Mouse (Mus musculus) lung, postnatal 0 days (tissue): ENCODE data around the gene Lgsn. TPM values are rescaled to one million over a fixed set of nuclear protein-coding genes. Genes with fewer than 3 reads are reported as not detected.

Source experiments
- ATAC-seq: fragments of 200-750 bp; cut with Nextera tagmentation; 2 replicates; pipeline ENCODE4 v1.8.0; 2017; ENCODE audit warnings: moderate library complexity
- DNase-seq: peaks from one replicate; pipeline ENCODE4 v3.0.0-alpha.2; 2016; ENCODE audit warnings: low spot score
- H3K27ac ChIP-seq: fragments of 300-500 bp; sonication (generic); 2 replicates; pipeline ENCODE4 v1.5.1; 2014; ENCODE audit warnings: antibody characterized with exemption, mild to moderate bottlenecking, low read length, mixed read lengths
- H3K27me3 ChIP-seq: fragments of 300-500 bp; sonication (generic); replicated peaks from 2 replicates; pipeline ENCODE4 v1.6.1; 2014; ENCODE audit warnings: low read length, mixed read lengths; ENCODE audit not compliant: insufficient read depth
- H3K36me3 ChIP-seq: fragments of 300-500 bp; sonication (generic); 2 replicates; pipeline ENCODE4 v1.6.1; 2014; ENCODE audit warnings: low read length, mixed read lengths; ENCODE audit not compliant: insufficient read depth
- H3K4me1 ChIP-seq: fragments of 300-500 bp; sonication (generic); 2 replicates; pipeline ENCODE4 v1.6.1; 2014; ENCODE audit warnings: antibody characterized with exemption, low read depth, low read length, mixed read lengths; ENCODE audit not compliant: insufficient read depth
- H3K4me2 ChIP-seq: fragments of 300-500 bp; sonication (generic); replicated peaks from 2 replicates; pipeline ENCODE4 v1.6.1; 2014; ENCODE audit warnings: low read depth, mild to moderate bottlenecking, low read length, moderate library complexity, mixed read lengths
- H3K4me3 ChIP-seq: fragments of 300-500 bp; sonication (generic); 2 replicates; pipeline ENCODE4 v1.5.1; 2014; ENCODE audit warnings: low read depth, low read length
- H3K9ac ChIP-seq: fragments of 300-500 bp; sonication (generic); replicated peaks from 2 replicates; pipeline ENCODE4 v1.6.1; 2014; ENCODE audit warnings: low read depth, mild to moderate bottlenecking
- H3K9me3 ChIP-seq: fragments of 300-500 bp; sonication (generic); 2 replicates; pipeline ENCODE4 v1.6.1; 2016; ENCODE audit warnings: low read length, mixed read lengths
- CTCF ChIP-seq: IDR thresholded peaks from 2 replicates; pipeline ENCODE4 v1.5.1; 2016; ENCODE audit warnings: antibody characterized with exemption, mild to moderate bottlenecking
- EP300 ChIP-seq: IDR thresholded peaks from 2 replicates; pipeline ENCODE4 v1.6.1; 2016; ENCODE audit warnings: antibody characterized with exemption, mild to moderate bottlenecking, control low read depth
- WGBS: fragments of 180-500 bp; shearing (Covaris S2); extraction: QIAGEN DNeasy Blood & Tissue Kit; methylation state at CpG from one replicate; pipeline ENCODE4 v1.1.7; 2014; 5-methylcytosine and 5-hydroxymethylcytosine counted together
- polyA plus RNA-seq: library from polyadenylated mRNA; unstranded; fragments of >200 nt; fragmentation: Nextera tagmentation; extraction: Ambion mirVana; gene quantifications from 2 replicates; pipeline ENCODE4 v1.2.1, GENCODE M21; 2015

Lgsn gene
- polyA plus RNA-seq, 1 experiment from 2014 or later, result not detected

DNA sequence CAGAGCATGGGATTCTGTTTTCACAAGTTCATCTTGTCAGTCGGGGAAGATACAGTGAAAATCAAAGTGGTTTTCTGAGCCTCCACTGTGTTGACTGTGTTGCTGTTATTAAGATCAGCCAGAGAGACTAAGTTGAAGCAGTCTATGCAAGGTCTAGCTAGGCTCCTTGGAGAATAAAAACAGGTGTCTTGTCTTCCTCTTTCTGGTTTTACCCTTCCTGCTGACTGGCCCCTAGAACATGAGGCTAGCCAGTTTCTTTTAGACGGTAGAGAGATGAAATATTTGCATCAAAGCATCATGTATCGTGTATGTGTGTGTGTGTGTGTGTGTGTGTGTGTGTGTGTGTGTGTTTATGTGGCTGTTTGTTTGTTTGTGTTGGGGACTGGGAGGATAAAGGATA, 29.6 kb downstream of the Lgsn start:
- TF ChIP-seq CTCF, result no peak
- TF ChIP-seq EP300, result no peak
- 64% methylated on average over 3 of the region's 3 CpGs for WGBS
- no peaks in the 10 kb centered on the region for H3K36me3 ChIP-seq
- no peak overlapping the region for H3K4me3 ChIP-seq
- H3K27ac ChIP-seq, result no peak overlapping the region
- H3K4me1 ChIP-seq, result no peaks in the 10 kb centered on the region
- no peak overlapping the region for H3K4me2 ChIP-seq
- H3K9ac ChIP-seq, result no peak overlapping the region
- DNase-seq (no peak), ATAC-seq (no peak)
- H3K27me3 ChIP-seq, result no peaks in the 10 kb centered on the region
- H3K9me3 ChIP-seq, result no peaks in the 10 kb centered on the region

DNA sequence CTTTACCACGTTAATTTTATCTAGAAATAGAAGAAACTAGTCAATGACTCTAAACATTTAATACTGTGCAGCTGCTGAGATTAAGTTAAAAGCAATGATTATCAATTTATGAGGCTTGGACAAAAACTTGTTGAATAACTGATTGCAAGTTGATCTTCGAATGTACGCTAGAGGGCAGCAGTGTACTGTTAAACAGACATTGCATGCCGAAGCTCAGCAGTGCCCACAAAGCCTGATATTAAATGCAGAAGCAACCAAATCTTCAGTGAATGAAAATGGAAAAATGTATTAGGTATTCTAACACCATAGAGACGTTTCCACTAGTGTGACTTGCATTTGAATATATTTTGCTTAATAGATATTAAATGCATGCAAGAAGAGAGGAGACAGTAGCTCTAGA, 33.9 kb downstream of the Lgsn start:
- no peak overlapping the region for H3K4me3 ChIP-seq
- WGBS, result 2% methylated on average over 5 of the region's 5 CpGs
- no peaks in the 10 kb centered on the region for H3K4me1 ChIP-seq
- H3K27me3 ChIP-seq, result no peaks in the 10 kb centered on the region
- H3K4me2 ChIP-seq, result no peak overlapping the region
- no peak overlapping the region for H3K27ac ChIP-seq
- ATAC-seq, result no peak
- H3K9me3 ChIP-seq, result no peaks in the 10 kb centered on the region
- TF ChIP-seq EP300, result no peak
- TF ChIP-seq CTCF, result peak; percentile 78
- DNase-seq, result peak; percentile 72
- H3K9ac ChIP-seq, result no peak overlapping the region
- no peaks in the 10 kb centered on the region for H3K36me3 ChIP-seq

DNA sequence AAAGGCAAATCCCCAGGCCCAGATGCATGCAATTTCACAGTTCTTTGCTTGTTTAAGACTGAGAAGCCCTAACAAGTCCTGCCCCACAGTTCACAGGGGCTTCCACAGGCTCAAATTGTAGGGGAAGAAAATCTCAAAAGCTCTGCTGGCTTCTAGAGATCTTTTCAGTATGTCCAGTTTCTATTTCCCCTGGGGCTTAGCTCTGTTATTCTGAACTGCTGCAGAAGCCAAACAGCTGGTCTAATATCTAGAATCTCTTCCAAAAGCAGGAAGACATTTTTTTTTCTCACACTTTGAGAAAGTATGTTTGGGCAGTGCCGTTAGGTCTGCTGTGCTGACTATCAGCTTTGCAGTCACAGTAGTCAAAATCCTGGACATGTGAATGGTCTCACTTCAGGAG, 38.6 kb downstream of the Lgsn start:
- DNase-seq (peak; percentile 24), ATAC-seq (no peak)
- H3K27me3 ChIP-seq, result no peaks in the 10 kb centered on the region
- WGBS, result 43% methylated on average over 1 of the region's 1 CpGs
- H3K4me1 ChIP-seq, result no peaks in the 10 kb centered on the region
- no peaks in the 10 kb centered on the region for H3K9me3 ChIP-seq
- TF ChIP-seq CTCF (no peak), EP300 (no peak)
- H3K4me2 ChIP-seq, result no peak overlapping the region
- no peak overlapping the region for H3K27ac ChIP-seq
- no peaks in the 10 kb centered on the region for H3K36me3 ChIP-seq
- no peak overlapping the region for H3K9ac ChIP-seq
- H3K4me3 ChIP-seq, result no peak overlapping the region

DNA sequence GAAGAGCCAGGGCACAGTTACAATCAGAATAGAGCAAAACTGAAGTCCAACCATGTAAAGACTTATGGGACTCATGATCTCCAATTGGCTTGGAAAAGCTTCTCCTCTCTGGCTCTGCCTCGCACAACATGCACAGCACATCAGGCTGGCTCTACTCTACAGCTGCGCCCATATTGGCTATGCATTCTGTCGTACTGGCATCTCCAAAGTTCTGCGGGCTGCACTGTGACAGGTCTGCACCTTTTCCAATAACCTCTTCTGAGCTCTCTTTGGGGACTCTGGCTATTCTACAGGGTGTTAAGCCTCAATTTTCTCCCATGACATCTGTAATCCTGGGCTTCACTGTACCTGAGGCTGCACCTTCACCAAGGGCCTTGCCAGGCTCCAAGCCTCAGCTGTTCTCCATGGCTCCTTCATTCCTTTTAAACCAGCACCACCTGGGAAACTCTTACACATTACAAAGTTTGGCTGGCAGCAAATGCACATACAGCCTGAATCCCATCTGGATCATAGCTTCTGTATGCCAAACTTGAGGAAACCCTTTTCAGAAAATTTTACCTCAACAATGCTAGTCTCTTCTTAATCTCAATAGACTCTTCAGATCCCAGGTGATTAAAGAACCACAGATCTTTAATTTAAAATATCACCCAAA, 44.5 kb downstream of the Lgsn start:
- H3K9ac ChIP-seq, result no peak overlapping the region
- H3K27me3 ChIP-seq, result no peaks in the 10 kb centered on the region
- no peaks in the 10 kb centered on the region for H3K9me3 ChIP-seq
- H3K36me3 ChIP-seq, result no peaks in the 10 kb centered on the region
- DNase-seq, result no peak
- H3K4me2 ChIP-seq, result no peak overlapping the region
- H3K4me1 ChIP-seq, result no peaks in the 10 kb centered on the region
- no peak overlapping the region for H3K4me3 ChIP-seq
- TF ChIP-seq EP300, result no peak
- TF ChIP-seq CTCF, result no peak
- no peak overlapping the region for H3K27ac ChIP-seq
- 86% methylated on average over 4 of the region's 4 CpGs for WGBS
- no peak for ATAC-seq

DNA sequence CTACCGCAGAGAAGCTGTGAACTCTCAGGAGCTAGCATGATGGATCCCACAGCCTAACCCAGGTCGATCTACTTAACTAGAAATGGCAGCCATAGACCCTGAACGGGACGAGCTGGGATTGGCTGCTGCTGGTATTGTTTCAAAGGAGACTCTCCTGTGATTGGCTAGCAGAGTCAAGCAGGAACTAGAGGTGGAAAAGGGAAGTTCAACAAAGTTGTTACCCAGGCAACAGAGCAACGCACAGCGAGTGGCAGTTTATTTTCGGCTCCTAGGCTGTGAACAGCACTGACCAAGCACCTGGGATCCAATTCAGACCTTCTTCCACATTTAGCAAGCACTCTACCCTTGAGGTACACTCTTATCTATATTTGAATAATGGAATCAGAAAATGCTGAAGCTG, 46.4 kb downstream of the Lgsn start, which contains the start of the genes 4931428L18Rik and Pih1d3:
4931428L18Rik (minus strand) TSS at position 121 of the 400 bp plus-strand sequence.
Pih1d3 (plus strand) TSS at position 275 of the 400 bp plus-strand sequence.
- no peak for DNase-seq
- no peaks in the 10 kb centered on the region for H3K27me3 ChIP-seq
- no peaks in the 10 kb centered on the region for H3K4me1 ChIP-seq
- TF ChIP-seq EP300 (no peak), CTCF (no peak)
- no peak within 1 kb of the TSS for H3K4me3 ChIP-seq
- no peaks in the 10 kb centered on the region for H3K36me3 ChIP-seq
- H3K9me3 ChIP-seq, result no peaks in the 10 kb centered on the region
- H3K27ac ChIP-seq, result no peak within 1 kb of the TSS
- no peak within 1 kb of the TSS for H3K9ac ChIP-seq
- ATAC-seq, result no peak
- no peak within 1 kb of the TSS for H3K4me2 ChIP-seq
- WGBS, result 80% methylated on average over 7 of the region's 7 CpGs

DNA sequence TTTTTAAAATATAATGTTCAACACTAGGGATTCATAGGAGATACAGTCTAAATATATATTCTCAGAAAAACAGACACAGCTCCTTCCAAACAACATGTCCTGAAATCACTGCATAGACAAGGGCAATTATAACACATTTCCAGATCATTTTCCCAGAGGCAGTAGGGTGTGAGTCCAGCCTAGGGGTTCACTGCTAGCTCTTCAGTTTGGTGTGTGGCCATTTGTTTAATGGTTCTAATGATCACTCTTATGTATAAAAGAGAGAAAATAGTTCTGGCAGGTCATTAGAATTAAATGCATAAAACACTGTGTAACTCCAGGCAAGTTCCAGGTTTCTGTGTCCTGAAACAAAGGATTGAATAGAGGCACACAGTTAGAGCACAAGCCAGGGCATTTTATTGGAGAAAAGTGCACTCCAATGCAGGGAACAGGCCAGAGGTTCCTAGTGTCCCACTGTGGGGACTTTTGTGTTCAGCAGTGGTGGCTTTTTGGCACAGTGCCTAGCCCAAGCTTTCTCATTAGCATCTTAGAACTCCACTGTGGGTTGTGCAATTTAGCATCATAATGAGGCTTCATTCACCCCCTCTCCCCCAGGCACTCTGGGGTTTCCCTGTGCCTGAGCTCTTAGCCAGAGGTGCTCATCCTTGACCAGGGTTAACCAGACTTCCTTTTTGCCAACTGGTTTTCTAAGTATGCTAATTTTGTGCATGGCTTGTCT, 57.3 kb downstream of the Lgsn start:
- no peaks in the 10 kb centered on the region for H3K4me1 ChIP-seq
- H3K27ac ChIP-seq, result no peak overlapping the region
- no peaks in the 10 kb centered on the region for H3K36me3 ChIP-seq
- H3K9me3 ChIP-seq, result no peaks in the 10 kb centered on the region
- no peak for DNase-seq
- no peak overlapping the region for H3K4me3 ChIP-seq
- no peak overlapping the region for H3K4me2 ChIP-seq
- no peak overlapping the region for H3K9ac ChIP-seq
- H3K27me3 ChIP-seq, result no peaks in the 10 kb centered on the region
- TF ChIP-seq EP300 (no peak), CTCF (no peak)
- no peak for ATAC-seq

Other genes with a start within 250 kb of the Lgsn start
- 0.20 and 0.57 TPM in 2 replicates for gene AC153137.1, start 198.4 kb upstream of the Lgsn start, polyA plus RNA-seq
- gene 4931428L18Rik, start 46.3 kb downstream of the Lgsn start, polyA plus RNA-seq, result 0.43 and 0.48 TPM in 2 replicates
- not detected in 2 replicates for gene Pih1d3, start 46.4 kb downstream of the Lgsn start, polyA plus RNA-seq